Mouse (Mus musculus) heart, postnatal 0 days (tissue): ENCODE measurements around the gene Clpx. TPM values are rescaled to one million over a fixed set of nuclear protein-coding genes. Genes with fewer than 3 reads are reported as not detected.
"Not testable (repeated sequence)": the region's sequence is repeated elsewhere in the genome, so short reads cannot be mapped to it uniquely, and the experiment has no call there.

Source experiments
- ATAC-seq: fragments of 200-750 bp; cut with Nextera tagmentation; 2 replicates; pipeline ENCODE4 v1.8.0; 2017; ENCODE audit warnings: low read depth, moderate number of reproducible peaks, moderate library complexity; ENCODE audit not compliant: insufficient read depth
- DNase-seq: peaks from one replicate; pipeline ENCODE4 v3.0.0-alpha.2; 2016; ENCODE audit warnings: low spot score
- H3K27ac ChIP-seq: fragments of 300-500 bp; sonication (generic); 2 replicates; pipeline ENCODE4 v1.5.1; 2014; ENCODE audit warnings: low read depth, mild to moderate bottlenecking
- H3K27me3 ChIP-seq: fragments of 300-500 bp; sonication (generic); 2 replicates; pipeline ENCODE4 v1.6.1; 2014; ENCODE audit warnings: low read length, mixed read lengths; ENCODE audit not compliant: control insufficient read depth, insufficient read depth
- H3K36me3 ChIP-seq: fragments of 300-500 bp; sonication (generic); replicated peaks from 2 replicates; pipeline ENCODE4 v1.6.1; 2014; ENCODE audit warnings: low read length, mixed read lengths; ENCODE audit not compliant: control insufficient read depth, insufficient read depth
- H3K4me1 ChIP-seq: fragments of 300-500 bp; sonication (generic); 2 replicates; pipeline ENCODE4 v1.6.1; 2014; ENCODE audit warnings: antibody characterized with exemption; ENCODE audit not compliant: control insufficient read depth, insufficient read depth
- H3K4me2 ChIP-seq: fragments of 300-500 bp; sonication (generic); 2 replicates; pipeline ENCODE4 v1.6.1; 2014; ENCODE audit warnings: low read depth, mild to moderate bottlenecking, low read length, moderate library complexity
- H3K4me3 ChIP-seq: fragments of 300-500 bp; sonication (generic); 2 replicates; pipeline ENCODE4 v1.5.1; 2014; ENCODE audit warnings: low read depth, low read length
- H3K9ac ChIP-seq: fragments of 300-500 bp; sonication (generic); replicated peaks from 2 replicates; pipeline ENCODE4 v1.6.1; 2014; ENCODE audit warnings: low read depth, low read length, mixed read lengths
- H3K9me3 ChIP-seq: fragments of 300-500 bp; sonication (generic); replicated peaks from 2 replicates; pipeline ENCODE4 v1.6.1; 2016; ENCODE audit warnings: low read length; ENCODE audit not compliant: control insufficient read depth
- CTCF ChIP-seq: IDR thresholded peaks from 2 replicates; pipeline ENCODE4 v1.5.1; 2016; ENCODE audit warnings: antibody characterized with exemption, control low read depth, low read depth
- EP300 ChIP-seq: IDR thresholded peaks from 2 replicates; pipeline ENCODE4 v1.6.1; 2016; ENCODE audit warnings: antibody characterized with exemption, low read depth
- WGBS: fragments of 180-500 bp; shearing (Covaris S2); extraction: QIAGEN DNeasy Blood & Tissue Kit; methylation state at CpG from one replicate; pipeline ENCODE4 v1.1.7; 2014; 5-methylcytosine and 5-hydroxymethylcytosine counted together
- polyA plus RNA-seq: library from polyadenylated mRNA; unstranded; fragments of >200 nt; fragmentation: Nextera tagmentation; extraction: Ambion mirVana; gene quantifications from 2 replicates; pipeline ENCODE4 v1.2.1, GENCODE M21; 2015
- total RNA-seq: library from RNA; depleted of rRNA; stranded (reverse); fragments of >200 nt; gene quantifications from 2 replicates; pipeline ENCODE4 v1.2.3, GENCODE M21; 2014; ENCODE audit warnings: low replicate concordance

Clpx gene
- total and polyA plus RNA-seq, 2 experiments from 2014 or later = 37.4 to 68.3 TPM

DNA sequence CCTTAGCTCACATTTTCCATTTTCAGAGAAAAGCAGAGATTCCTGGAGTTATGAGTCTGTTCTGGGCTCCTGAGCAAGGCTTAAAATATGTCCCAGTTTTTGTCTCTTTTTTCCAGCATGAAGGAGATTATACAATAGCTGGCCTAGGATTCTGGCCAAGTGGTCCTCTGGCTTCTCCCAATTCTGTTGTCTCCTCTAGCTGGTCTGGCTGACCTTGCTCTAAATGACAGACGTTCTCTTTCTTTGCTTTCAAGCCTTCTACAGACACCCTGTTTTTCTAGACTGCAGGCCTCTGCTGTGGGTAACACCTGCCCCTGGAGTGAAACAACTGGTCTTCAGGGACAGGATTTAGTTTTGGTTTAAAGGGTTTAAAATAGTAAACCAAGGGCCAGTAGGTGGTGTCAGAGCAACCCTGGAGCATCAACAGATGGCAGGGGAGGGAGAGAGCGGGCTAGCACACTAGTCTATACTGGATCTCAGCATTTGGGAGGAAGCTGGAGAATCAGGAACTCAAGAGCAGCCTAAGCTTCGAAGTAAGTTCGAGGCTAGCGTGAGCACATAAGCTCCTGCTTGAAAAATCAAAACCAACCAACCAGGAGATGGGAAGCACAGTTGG is 12.4 kb upstream of the Clpx start:
- Histone ChIP-seq H3K4me2 (no peak overlapping the region), H3K9me3 (no peaks in the 10 kb centered on the region), H3K36me3 (no peaks in the 10 kb centered on the region), H3K4me1 (no peaks in the 10 kb centered on the region), H3K9ac (no peak overlapping the region), H3K27ac (no peak overlapping the region), H3K27me3 (no peaks in the 10 kb centered on the region), H3K4me3 (no peak overlapping the region)
- ATAC-seq (no peak), DNase-seq (no peak)
- TF ChIP-seq CTCF = no peak
- 64% methylated on average over 5 of the region's 5 CpGs for WGBS

DNA sequence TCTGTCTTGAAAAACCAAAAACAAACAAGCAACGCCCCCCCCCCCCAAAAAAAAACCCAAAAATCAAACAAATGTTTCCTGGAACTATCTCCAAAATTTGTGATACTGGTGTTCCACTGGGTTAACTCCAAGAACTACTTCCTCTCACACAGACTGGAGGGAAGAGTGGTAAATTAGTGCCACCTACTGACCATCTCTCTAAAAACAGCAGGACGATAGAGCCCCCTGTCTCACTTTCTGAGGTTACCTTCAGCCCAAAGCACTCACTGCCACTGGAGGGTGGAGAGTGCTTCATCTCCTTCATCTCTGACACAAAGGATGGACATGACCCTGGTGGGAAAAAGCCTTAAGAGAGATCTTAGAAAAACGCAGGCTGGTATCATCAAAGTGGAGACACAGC is 10.8 kb upstream of the Clpx start:
- Histone ChIP-seq H3K9ac (no peak overlapping the region), H3K27ac (no peak overlapping the region), H3K4me3 (no peak overlapping the region), H3K9me3 (no peaks in the 10 kb centered on the region), H3K4me1 (no peaks in the 10 kb centered on the region), H3K36me3 (no peaks in the 10 kb centered on the region), H3K27me3 (no peaks in the 10 kb centered on the region), H3K4me2 (no peak overlapping the region)
- ATAC-seq = peak; percentile 62; the same call in 1 of the 2 replicates
- peak; percentile 79 for DNase-seq
- TF ChIP-seq EP300 (no peak), CTCF (peak; percentile 72)
- WGBS = under 1% methylated on average over 3 of the region's 3 CpGs

DNA sequence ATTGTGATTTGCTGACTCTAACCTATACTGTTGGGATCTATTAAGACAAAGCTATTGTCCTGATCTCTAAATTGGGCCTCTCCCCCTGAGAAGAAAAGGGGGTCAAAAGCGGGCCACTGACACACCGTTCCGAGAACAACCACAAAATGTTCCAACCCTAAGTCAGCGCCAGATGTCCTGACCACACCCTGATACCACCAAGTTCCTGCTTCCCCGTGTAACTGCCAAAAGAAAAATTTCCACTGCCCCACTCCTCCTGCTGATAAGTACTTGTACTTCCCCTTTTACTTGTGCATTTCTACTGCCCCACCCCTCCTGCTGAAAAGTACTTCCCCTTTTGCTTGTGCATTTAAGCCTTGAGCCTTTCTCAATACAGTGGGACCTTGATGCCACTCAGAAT is 5.8 kb upstream of the Clpx start:
- not testable (repeated sequence) for H3K9ac ChIP-seq, H3K4me1 ChIP-seq, H3K27ac ChIP-seq, DNase-seq, H3K27me3 ChIP-seq, H3K9me3 ChIP-seq, ATAC-seq, H3K36me3 ChIP-seq, H3K4me3 ChIP-seq, H3K4me2 ChIP-seq
- 67% methylated on average over 5 of the region's 5 CpGs for WGBS

DNA sequence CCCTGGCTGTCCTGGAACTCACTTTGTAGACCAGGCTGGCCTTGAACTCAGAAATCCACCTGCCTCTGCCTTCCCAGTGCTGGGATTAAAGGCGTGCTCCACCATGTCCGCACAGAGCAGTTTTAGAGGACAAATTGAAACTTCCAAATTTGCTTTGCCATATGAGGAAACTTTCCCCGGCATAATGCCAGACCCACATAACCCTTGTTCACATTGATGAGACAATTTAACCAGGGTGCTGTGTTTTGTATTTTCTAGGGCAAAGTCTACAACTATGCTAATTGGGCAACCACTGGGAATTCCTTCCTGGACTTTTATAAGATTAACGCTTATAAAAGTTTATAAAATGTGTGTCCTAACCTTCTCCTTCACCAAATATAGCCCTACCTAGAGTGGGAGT is 4.1 kb upstream of the Clpx start:
- Histone ChIP-seq H3K27me3 (no peaks in the 10 kb centered on the region), H3K4me3 (no peak overlapping the region), H3K36me3 (no peaks in the 10 kb centered on the region), H3K9ac (no peak overlapping the region), H3K4me1 (no peaks in the 10 kb centered on the region), H3K4me2 (no peak overlapping the region), H3K9me3 (no peaks in the 10 kb centered on the region), H3K27ac (no peak overlapping the region)
- ATAC-seq (no peak), DNase-seq (no peak)
- WGBS = 93% methylated on average over 4 of the region's 4 CpGs
- TF ChIP-seq CTCF = no peak
- no peak for TF ChIP-seq EP300

DNA sequence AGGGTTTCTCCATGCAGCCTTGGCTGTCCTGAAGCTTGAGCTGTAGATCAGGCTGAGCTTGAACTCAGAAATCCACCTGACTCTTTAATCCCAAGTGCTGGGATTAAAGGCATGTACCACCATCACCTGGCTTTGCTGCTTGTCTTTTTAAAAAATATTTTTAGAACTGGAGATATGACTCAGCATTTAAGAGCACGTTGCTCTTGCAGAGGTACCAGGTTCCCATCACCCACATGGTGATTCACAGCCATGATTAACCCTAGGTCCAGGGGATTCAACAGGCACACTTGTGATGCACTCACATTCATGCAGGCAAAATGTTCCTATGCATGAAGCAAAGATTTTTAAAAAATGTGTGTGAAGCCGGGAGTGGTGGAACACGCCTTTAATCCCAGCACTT is 1.6 kb upstream of the Clpx start:
- Histone ChIP-seq H3K4me1 (peaks cover 9% of the 10 kb centered on the region; the same call in 1 of the 2 replicates), H3K4me3 (no peak overlapping the region), H3K27ac (no peak overlapping the region), H3K27me3 (no peaks in the 10 kb centered on the region), H3K9me3 (no peaks in the 10 kb centered on the region), H3K36me3 (peaks cover 9% of the 10 kb centered on the region), H3K4me2 (no peak overlapping the region), H3K9ac (no peak overlapping the region)
- TF ChIP-seq CTCF (no peak), EP300 (no peak)
- ATAC-seq = no peak
- no peak for DNase-seq
- 69% methylated on average over 3 of the region's 3 CpGs for WGBS

DNA sequence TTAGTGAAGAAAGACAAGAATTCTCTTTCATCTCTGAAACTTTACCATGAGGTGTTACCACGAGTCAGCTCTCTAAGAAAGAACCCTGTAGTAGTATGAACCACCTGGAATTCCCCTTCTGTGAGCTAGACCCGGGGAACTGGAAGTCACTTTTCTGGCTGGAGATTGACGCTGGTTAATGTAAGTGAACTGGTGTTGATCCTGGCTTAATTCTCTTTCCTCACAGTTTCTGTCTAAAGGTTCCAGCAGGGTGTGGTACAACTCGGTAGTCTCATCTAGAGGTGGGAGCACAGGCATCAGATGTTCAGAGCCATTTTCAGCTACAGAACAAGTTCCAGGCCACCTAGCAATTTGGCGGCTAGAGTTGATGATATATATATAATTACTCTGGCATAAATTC is 941 bp upstream of the Clpx start:
- Histone ChIP-seq H3K27ac (peak overlapping the region; percentile 97), H3K4me1 (peaks cover 9% of the 10 kb centered on the region; the same call in 1 of the 2 replicates), H3K9me3 (no peaks in the 10 kb centered on the region), H3K4me2 (peak overlapping the region; percentile 73), H3K27me3 (no peaks in the 10 kb centered on the region), H3K36me3 (peaks cover 16% of the 10 kb centered on the region), H3K4me3 (peak overlapping the region; percentile 95), H3K9ac (peak overlapping the region; percentile 97)
- DNase-seq = peak; percentile 11
- no peak for TF ChIP-seq EP300
- TF ChIP-seq CTCF = no peak
- ATAC-seq = no peak
- 12% methylated on average over 5 of the region's 5 CpGs for WGBS
